Mouse (Mus musculus): ENCODE results near the gene Cnn1. TPM values are rescaled to one million over a fixed set of nuclear protein-coding genes. Genes with fewer than 3 reads are reported as not detected.
A peak's percentile ranks its signal among the peaks of the same experiment; 100 is the strongest.

The Cnn1 gene
- polyA plus RNA-seq (2015; fragmentation: Nextera tagmentation; extraction: Ambion mirVana) = 43.7 and 64.8 TPM in 2 replicates

DNA sequence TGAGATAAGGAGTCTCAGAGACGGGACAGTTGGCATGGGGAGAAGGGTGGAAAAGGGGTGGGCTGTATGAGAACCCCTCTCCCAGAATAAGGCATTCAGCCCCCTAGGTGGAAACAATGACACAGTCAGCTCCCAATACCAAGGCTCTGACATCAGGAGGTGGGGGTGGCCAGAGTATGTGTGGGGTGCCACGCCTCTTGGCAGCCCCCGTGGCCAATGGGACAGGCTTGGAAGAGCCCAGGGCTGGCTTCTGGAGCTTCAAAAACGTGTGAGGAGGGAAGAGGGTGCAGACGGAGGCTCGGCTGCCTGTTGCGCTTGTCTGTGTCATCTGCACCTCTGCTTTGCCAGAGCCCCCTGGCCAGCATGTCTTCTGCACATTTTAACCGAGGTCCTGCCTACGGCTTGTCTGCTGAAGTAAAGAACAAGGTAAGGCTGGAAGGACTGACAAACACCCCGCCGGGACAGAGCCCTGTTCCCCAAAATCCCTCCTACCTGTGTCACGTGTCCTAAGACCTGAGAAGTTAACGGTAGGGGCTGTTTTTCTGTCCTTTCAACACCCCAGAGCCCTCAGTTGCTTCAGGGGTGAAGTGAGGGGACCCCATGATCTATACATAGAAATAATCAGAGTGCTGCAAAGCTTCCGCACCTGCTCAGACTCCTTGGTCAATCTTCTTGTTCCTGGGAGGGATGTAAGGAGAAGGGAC is at the start of gene Cnn1:
Cnn1 (plus strand) TSS at position 224 of the 704 bp plus-strand sequence.
- Histone ChIP-seq H3K9me3 (ENCODE audit: low read length) (no peaks in the 10 kb centered on the region), H3K27me3 (replicated peaks; ENCODE audit: insufficient read depth, low read length) (peaks cover 16% of the 10 kb centered on the region), H3K9ac (replicated peaks; ENCODE audit: low read depth) (no peak within 1 kb of the TSS), H3K4me1 (ENCODE audit: insufficient read depth, low read depth, low read length) (peaks cover 3% of the 10 kb centered on the region; the same call in 1 of the 2 replicates), H3K27ac (ENCODE audit: low read length) (no peak within 1 kb of the TSS), H3K4me3 (ENCODE audit: low read depth, low read length) (no peak within 1 kb of the TSS), H3K36me3 (ENCODE audit: insufficient read depth, low read length) (no peaks in the 10 kb centered on the region), H3K4me2 (replicated peaks; ENCODE audit: low read depth, low read length) (no peak within 1 kb of the TSS)
- 5% methylated on average over 14 of the region's 14 CpGs for WGBS
- ATAC-seq (peak; percentile 58), DNase-seq (ENCODE audit: low spot score) (peak; percentile 29)
- TF ChIP-seq CTCF (IDR thresholded peaks at IDR 0.05) (no peak), EP300 (IDR thresholded peaks at IDR 0.05) (no peak)

DNA sequence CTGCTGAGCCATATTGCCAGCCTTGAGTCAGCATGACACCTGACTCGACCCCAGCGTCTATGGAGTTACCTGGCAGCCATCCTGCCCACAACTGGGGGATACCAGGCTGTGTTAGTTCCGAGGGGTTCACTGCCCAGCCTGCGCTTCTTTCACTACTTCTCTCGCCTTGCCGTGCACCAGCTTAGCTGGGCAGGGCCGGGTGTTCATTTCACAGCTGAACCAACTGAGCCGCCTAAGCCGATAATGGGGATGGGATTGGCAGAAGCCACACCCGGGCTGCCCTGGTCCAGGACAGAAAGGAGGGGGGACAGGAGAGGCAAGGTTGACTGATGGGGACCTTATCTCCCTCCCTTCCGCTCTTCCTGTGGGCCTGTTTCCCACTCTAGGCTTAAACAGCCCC is 49.7 kb upstream of the Cnn1 start:
- H3K36me3 ChIP-seq (ENCODE audit: insufficient read depth, low read length) = no peaks in the 10 kb centered on the region
- H3K9ac ChIP-seq (replicated peaks; ENCODE audit: low read depth) = no peak overlapping the region
- H3K4me3 ChIP-seq (ENCODE audit: low read depth, low read length) = no peak overlapping the region
- no peaks in the 10 kb centered on the region for H3K9me3 ChIP-seq (ENCODE audit: low read length)
- H3K27ac ChIP-seq (ENCODE audit: low read length) = no peak overlapping the region
- 66% methylated on average over 11 of the region's 11 CpGs for WGBS
- TF ChIP-seq CTCF (IDR thresholded peaks at IDR 0.05) (no peak), EP300 (IDR thresholded peaks at IDR 0.05) (no peak)
- ATAC-seq (no peak), DNase-seq (ENCODE audit: low spot score) (no peak)
- H3K27me3 ChIP-seq (replicated peaks; ENCODE audit: insufficient read depth, low read length) = peaks cover 41% of the 10 kb centered on the region
- 0 out of 2 replicates have a peak, but pooled peaks cover 3% of the 10 kb centered on the region for H3K4me1 ChIP-seq (ENCODE audit: insufficient read depth, low read depth, low read length)
- no peak overlapping the region for H3K4me2 ChIP-seq (replicated peaks; ENCODE audit: low read depth, low read length)

DNA sequence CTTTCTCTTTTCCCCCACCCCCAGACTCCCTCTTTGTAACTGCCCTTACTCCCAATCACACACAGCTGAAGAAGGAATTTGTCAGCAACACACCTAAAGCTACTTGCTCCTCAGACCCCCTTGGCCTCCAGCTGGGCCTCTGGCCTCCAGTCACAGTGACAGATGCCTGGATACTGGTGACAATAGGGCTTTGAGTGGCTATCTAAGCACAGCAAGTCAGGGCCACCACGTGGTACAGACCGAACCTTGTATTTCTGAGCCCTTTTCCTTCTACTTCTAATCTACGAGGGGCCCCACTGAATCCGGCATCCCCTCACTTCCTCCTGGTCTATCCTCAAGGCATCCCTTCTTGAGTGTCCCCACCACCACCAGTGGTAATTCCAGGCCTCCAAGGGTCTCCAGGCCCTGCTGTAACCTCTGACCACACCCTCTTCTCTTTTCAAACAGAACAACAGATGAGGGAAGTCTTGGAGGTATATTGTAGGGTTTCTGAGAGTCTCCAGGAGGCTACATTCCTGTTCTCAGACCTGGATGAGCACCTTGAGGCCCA is 49.2 kb upstream of the Cnn1 start:
- Histone ChIP-seq H3K4me2 (replicated peaks; ENCODE audit: low read depth, low read length) (no peak overlapping the region), H3K9ac (replicated peaks; ENCODE audit: low read depth) (no peak overlapping the region), H3K27me3 (replicated peaks; ENCODE audit: insufficient read depth, low read length) (peaks cover 46% of the 10 kb centered on the region), H3K36me3 (ENCODE audit: insufficient read depth, low read length) (no peaks in the 10 kb centered on the region), H3K4me1 (ENCODE audit: insufficient read depth, low read depth, low read length) (peaks cover 3% of the 10 kb centered on the region; the same call in 1 of the 2 replicates), H3K4me3 (ENCODE audit: low read depth, low read length) (no peak overlapping the region), H3K27ac (ENCODE audit: low read length) (no peak overlapping the region), H3K9me3 (ENCODE audit: low read length) (no peaks in the 10 kb centered on the region)
- DNase-seq (ENCODE audit: low spot score) (no peak), ATAC-seq (no peak)
- 57% methylated on average over 4 of the region's 4 CpGs for WGBS
- no peak for TF ChIP-seq CTCF (IDR thresholded peaks at IDR 0.05)
- TF ChIP-seq EP300 (IDR thresholded peaks at IDR 0.05) = no peak

DNA sequence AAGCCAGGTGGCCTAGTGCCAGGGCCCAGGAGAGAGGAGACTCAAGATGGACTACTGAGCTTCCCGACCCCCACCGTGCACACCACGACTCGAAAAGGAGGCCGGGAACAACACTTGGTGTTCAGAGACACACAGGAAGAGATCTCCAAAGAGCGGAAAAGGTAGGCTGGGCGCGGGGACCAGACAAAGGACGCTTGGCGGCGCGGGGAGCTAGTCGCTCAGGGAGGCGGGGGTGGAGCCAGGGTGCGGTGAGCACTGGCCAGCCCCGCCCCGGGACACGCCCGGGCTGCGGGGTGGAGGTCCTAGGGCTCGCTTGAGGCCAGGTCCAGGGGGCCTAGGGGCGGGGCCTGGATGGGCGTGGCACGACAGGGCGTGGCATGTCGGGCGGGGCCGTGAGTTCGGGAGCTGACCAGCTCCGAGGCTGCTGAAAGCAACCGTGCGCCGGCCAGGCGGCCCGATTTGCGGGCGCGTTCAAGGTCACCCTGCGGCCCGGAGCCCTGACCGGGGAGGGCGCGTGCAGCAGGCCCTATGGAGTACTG is 48.6 kb upstream of the Cnn1 start:
- ATAC-seq = peak; percentile 54
- TF ChIP-seq EP300 (IDR thresholded peaks at IDR 0.05) = no peak
- peak overlapping the region; percentile 25 for H3K4me3 ChIP-seq (ENCODE audit: low read depth, low read length)
- H3K27ac ChIP-seq (ENCODE audit: low read length) = no peak overlapping the region
- no peaks in the 10 kb centered on the region for H3K9me3 ChIP-seq (ENCODE audit: low read length)
- peaks cover 47% of the 10 kb centered on the region for H3K27me3 ChIP-seq (replicated peaks; ENCODE audit: insufficient read depth, low read length)
- H3K9ac ChIP-seq (replicated peaks; ENCODE audit: low read depth) = no peak overlapping the region
- H3K4me1 ChIP-seq (ENCODE audit: insufficient read depth, low read depth, low read length) = peaks cover 3% of the 10 kb centered on the region; the same call in 1 of the 2 replicates
- no peaks in the 10 kb centered on the region for H3K36me3 ChIP-seq (ENCODE audit: insufficient read depth, low read length)
- peak overlapping the region; percentile 48 for H3K4me2 ChIP-seq (replicated peaks; ENCODE audit: low read depth, low read length)
- 1% methylated on average over 33 of the region's 43 CpGs for WGBS
- DNase-seq (ENCODE audit: low spot score) = peak; percentile 27

DNA sequence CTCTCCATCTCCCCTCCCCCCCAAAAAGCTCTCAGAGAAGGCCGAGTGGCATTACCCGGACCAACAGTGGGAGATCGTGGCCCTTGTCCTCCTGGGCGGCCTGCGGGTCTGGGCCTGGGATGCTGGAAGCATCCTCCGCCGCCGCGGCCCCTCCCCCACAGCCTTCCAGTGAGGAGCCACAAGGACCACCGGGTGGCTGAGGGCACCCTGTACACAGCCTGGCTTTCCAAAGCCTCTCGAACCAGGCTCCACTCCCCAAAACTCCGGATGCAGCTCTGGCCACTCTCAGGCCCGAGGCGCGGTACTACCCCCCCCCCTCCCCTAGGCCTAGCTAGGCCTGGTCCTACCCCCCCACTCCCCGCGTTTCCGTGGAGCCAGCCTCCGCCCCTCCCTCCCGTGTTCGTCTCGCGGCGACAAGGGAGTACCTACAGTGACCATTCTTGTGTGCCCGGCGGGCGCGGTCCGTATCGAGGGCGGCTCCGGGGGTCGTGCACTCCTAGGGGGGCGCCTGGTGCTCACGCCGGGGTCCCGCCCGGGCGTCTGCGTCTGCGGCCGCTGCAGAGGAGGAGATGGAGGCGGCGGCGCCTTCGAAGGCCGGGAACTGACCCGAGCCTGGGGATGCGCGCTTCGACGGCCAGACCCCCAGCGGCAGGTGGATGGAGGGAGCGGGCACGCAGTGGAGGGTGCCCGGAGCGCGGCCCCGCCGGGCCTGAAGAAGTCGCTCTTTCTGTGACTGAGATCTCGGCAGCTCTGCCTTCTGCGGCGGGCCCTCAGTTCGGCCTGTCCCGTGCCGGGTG is 47.7 kb upstream of the Cnn1 start:
- H3K9me3 ChIP-seq (ENCODE audit: low read length) = no peaks in the 10 kb centered on the region
- DNase-seq (ENCODE audit: low spot score) (no peak), ATAC-seq (no peak)
- TF ChIP-seq CTCF (IDR thresholded peaks at IDR 0.05) (no peak), EP300 (IDR thresholded peaks at IDR 0.05) (no peak)
- 5% methylated on average over 39 of the region's 67 CpGs for WGBS
- peaks cover 47% of the 10 kb centered on the region for H3K27me3 ChIP-seq (replicated peaks; ENCODE audit: insufficient read depth, low read length)
- peaks cover 3% of the 10 kb centered on the region; the same call in 1 of the 2 replicates for H3K4me1 ChIP-seq (ENCODE audit: insufficient read depth, low read depth, low read length)
- peak overlapping the region; percentile 48 for H3K4me2 ChIP-seq (replicated peaks; ENCODE audit: low read depth, low read length)
- no peak overlapping the region for H3K27ac ChIP-seq (ENCODE audit: low read length)
- no peak overlapping the region for H3K9ac ChIP-seq (replicated peaks; ENCODE audit: low read depth)
- H3K36me3 ChIP-seq (ENCODE audit: insufficient read depth, low read length) = no peaks in the 10 kb centered on the region
- peak overlapping the region; percentile 25 for H3K4me3 ChIP-seq (ENCODE audit: low read depth, low read length)

DNA sequence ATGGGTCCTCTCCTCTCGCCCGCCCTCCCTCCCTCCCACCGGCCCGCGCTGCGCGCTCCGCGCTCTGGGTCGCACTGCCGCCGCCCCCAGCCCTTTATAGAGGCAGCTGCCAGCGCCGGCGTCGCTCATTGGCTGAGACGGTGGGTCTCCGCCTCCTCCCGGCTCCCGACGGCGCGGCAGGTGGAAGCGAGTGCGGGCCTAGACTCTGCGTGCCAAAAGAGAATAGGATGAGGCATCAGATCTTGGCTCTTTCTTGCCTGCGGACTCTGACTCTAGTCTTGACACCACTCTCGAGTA is 47.1 kb upstream of the Cnn1 start, which contains the start of gene Elavl3:
Elavl3 (minus strand) TSS at position 66 of the 297 bp plus-strand sequence.
- H3K27me3 ChIP-seq (replicated peaks; ENCODE audit: insufficient read depth, low read length) = peaks cover 47% of the 10 kb centered on the region
- peaks cover 3% of the 10 kb centered on the region; the same call in 1 of the 2 replicates for H3K4me1 ChIP-seq (ENCODE audit: insufficient read depth, low read depth, low read length)
- TF ChIP-seq CTCF (IDR thresholded peaks at IDR 0.05) (no peak), EP300 (IDR thresholded peaks at IDR 0.05) (no peak)
- no peak within 1 kb of the TSS for H3K9ac ChIP-seq (replicated peaks; ENCODE audit: low read depth)
- H3K4me2 ChIP-seq (replicated peaks; ENCODE audit: low read depth, low read length) = peak within 1 kb of the TSS; percentile 48
- ATAC-seq (no peak), DNase-seq (ENCODE audit: low spot score) (no peak)
- 4% methylated on average over 18 of the region's 28 CpGs for WGBS
- H3K4me3 ChIP-seq (ENCODE audit: low read depth, low read length) = peak within 1 kb of the TSS; percentile 25
- no peak within 1 kb of the TSS for H3K27ac ChIP-seq (ENCODE audit: low read length)
- no peaks in the 10 kb centered on the region for H3K36me3 ChIP-seq (ENCODE audit: insufficient read depth, low read length)
- no peaks in the 10 kb centered on the region for H3K9me3 ChIP-seq (ENCODE audit: low read length)
